Mouse (Mus musculus) ES-Bruce4 (cell line): ENCODE data around the gene Mapre3.

Experiments
- CTCF ChIP-seq: IDR thresholded peaks from one replicate; pipeline ENCODE4 v1.8.1; 2011; ENCODE audit warnings: low read depth, low read length
- EP300 ChIP-seq: IDR thresholded peaks from 2 replicates; pipeline ENCODE4 v1.6.1; 2011; ENCODE audit warnings: low read depth, low read length; ENCODE audit not compliant: insufficient read depth
- POLR2A ChIP-seq: IDR thresholded peaks from one replicate; pipeline ENCODE4 v1.8.1; 2011; ENCODE audit warnings: low read length; ENCODE audit not compliant: insufficient read depth

DNA sequence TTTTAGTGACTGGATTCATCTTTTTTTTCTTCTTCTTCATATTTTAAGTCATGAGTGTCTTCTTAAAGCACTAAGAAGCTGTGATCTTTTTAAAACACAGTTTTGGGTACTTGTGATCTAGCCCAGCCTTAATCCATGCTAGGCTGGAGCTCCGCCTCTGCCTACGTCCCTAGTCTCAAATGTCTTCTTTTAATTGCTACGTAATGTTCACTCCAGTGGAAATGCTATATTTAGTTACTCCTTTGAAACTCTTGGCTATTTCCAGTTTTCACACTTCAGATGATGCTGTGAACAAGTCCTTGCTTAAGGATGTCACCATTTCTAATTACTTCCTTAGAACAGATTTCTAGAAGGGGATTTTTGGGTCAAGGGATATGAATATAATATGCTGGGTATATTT is 24.4 kb upstream of the Mapre3 start:
- TF ChIP-seq POLR2A, result no peak
- no peak for TF ChIP-seq CTCF
- TF ChIP-seq EP300, result no peak
